Mouse (Mus musculus): ENCODE results near the gene Rad9a.

GRCm38 (mm10) chr19:4194021-4194724, 7.3 kb downstream of the Rad9a start:
- TF ChIP-seq CTCF (IDR thresholded peaks at IDR 0.05; ENCODE audit: low read depth, low read length) (no peak), POLR2A (IDR thresholded peaks at IDR 0.05; ENCODE audit: borderline replicate concordance, low read depth, low read length) (no peak)

Data from bone marrow macrophage, adult 2 months (primary cell).